Mouse (Mus musculus): ENCODE data around the gene Dgkh. TPM values are rescaled to one million over a fixed set of nuclear protein-coding genes. Genes with fewer than 3 reads are reported as not detected.

The Dgkh gene
- polyA plus RNA-seq, 1 experiment from 2014 or later, result 1.2 TPM

DNA sequence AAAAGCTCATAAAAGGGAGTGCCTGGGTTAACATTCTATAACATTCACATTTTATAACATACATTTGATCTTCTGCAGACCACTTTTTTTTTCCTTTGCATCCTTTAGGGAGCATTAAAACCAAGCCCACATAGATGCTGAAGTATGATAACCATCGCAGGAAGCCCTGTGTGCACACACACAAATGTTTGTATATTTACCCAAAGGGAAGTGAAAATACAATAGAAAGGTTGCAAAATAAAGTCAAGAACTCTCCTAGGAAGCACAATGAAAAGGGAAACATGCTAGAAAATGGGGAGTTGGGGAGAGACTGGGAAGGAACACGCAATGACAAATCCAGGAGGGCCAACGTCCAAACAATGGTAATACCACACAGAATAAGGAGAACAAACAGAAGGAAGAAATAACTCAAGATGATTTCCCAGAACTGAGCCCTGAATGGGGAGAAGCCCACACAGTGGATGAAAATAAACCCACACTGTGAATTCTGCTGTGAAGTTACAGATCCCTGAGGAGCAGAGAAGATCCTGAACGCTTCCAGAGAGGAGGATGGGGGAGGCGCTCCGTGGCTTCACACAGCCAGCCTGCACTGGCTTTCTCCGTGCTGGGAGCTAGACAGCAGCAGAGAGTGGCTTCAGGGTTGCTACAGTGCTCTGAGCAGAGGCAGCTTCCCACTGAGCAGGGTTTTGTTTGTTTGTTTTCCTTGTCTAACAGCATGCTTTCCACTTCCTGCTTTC is 54.6 kb downstream of the Dgkh start:
- DNase-seq (ENCODE audit: low spot score) (no peak), ATAC-seq (replicated peaks; ENCODE audit: low FRiP score) (no peak)
- no peak overlapping the region for H3K4me3 ChIP-seq (ENCODE audit: low read depth, low read length)
- no peaks in the 10 kb centered on the region for H3K27me3 ChIP-seq (replicated peaks; ENCODE audit: control insufficient read depth, insufficient read depth, low read length)
- WGBS, result 28% methylated on average over 7 of the region's 7 CpGs
- H3K4me1 ChIP-seq (replicated peaks; ENCODE audit: control insufficient read depth, insufficient read depth, low read length), result no peaks in the 10 kb centered on the region
- no peaks in the 10 kb centered on the region for H3K36me3 ChIP-seq (ENCODE audit: control insufficient read depth, insufficient read depth, low read length)
- H3K9ac ChIP-seq (ENCODE audit: low read depth, low read length), result no peak overlapping the region
- no peak overlapping the region for H3K27ac ChIP-seq (ENCODE audit: low read depth, low read length)
- no peaks in the 10 kb centered on the region for H3K9me3 ChIP-seq (ENCODE audit: control insufficient read depth, low read length)
- 0 out of 2 replicates have a peak overlapping the region, but pooled peaks have one; percentile 5 for H3K4me2 ChIP-seq

DNA sequence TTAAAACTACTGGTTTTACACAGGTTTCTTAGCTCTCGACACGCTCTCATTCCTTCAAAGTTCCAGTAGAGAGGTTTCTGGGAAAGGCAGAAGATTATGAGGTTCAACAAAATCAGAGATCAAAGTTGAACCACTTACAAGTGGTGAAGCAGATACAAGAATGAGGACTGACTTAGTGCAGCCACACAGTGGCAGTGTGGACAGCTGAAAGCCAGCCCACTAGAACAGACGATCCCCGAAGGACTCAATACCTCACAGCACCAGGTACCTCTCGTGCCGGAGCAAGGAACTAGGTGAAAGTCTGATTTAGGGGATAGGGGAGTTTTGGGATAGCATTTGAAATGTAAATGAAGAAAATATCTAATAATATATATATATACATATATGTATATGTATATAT is 56.1 kb downstream of the Dgkh start:
- H3K27me3 ChIP-seq (replicated peaks; ENCODE audit: control insufficient read depth, insufficient read depth, low read length), result no peaks in the 10 kb centered on the region
- no peaks in the 10 kb centered on the region for H3K9me3 ChIP-seq (ENCODE audit: control insufficient read depth, low read length)
- H3K4me3 ChIP-seq (ENCODE audit: low read depth, low read length), result no peak overlapping the region
- no peak overlapping the region for H3K27ac ChIP-seq (ENCODE audit: low read depth, low read length)
- H3K9ac ChIP-seq (ENCODE audit: low read depth, low read length), result no peak overlapping the region
- no peak overlapping the region for H3K4me2 ChIP-seq
- DNase-seq (ENCODE audit: low spot score), result no peak
- no peak for ATAC-seq (replicated peaks; ENCODE audit: low FRiP score)
- H3K4me1 ChIP-seq (replicated peaks; ENCODE audit: control insufficient read depth, insufficient read depth, low read length), result no peaks in the 10 kb centered on the region
- no peaks in the 10 kb centered on the region for H3K36me3 ChIP-seq (ENCODE audit: control insufficient read depth, insufficient read depth, low read length)
- 68% methylated on average over 6 of the region's 6 CpGs for WGBS

DNA sequence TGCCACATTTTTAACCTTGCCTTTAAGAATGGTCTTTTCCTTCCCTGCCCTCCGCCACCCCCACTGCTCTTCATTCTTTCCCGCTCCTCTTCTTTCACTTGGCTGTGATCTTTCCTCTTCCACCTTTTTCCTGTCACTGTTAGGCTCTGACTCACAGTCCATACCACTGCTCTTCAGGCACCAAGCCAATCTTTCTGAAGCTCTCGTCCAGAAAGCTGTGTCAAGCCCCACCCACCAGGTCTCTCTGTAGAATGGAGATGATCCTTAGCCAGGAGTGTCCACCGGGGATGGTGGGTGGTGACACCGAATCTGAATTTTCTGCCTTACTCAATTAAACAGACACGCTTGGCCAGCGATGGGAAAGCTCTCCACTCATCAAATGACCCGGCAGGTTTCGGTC is 58.0 kb downstream of the Dgkh start:
- ATAC-seq (replicated peaks; ENCODE audit: low FRiP score) (no peak), DNase-seq (ENCODE audit: low spot score) (no peak)
- no peaks in the 10 kb centered on the region for H3K36me3 ChIP-seq (ENCODE audit: control insufficient read depth, insufficient read depth, low read length)
- H3K9me3 ChIP-seq (ENCODE audit: control insufficient read depth, low read length), result no peaks in the 10 kb centered on the region
- H3K27me3 ChIP-seq (replicated peaks; ENCODE audit: control insufficient read depth, insufficient read depth, low read length), result no peaks in the 10 kb centered on the region
- no peak overlapping the region for H3K4me2 ChIP-seq
- WGBS, result 84% methylated on average over 9 of the region's 9 CpGs
- H3K27ac ChIP-seq (ENCODE audit: low read depth, low read length), result no peak overlapping the region
- H3K4me3 ChIP-seq (ENCODE audit: low read depth, low read length), result no peak overlapping the region
- no peaks in the 10 kb centered on the region for H3K4me1 ChIP-seq (replicated peaks; ENCODE audit: control insufficient read depth, insufficient read depth, low read length)
- no peak overlapping the region for H3K9ac ChIP-seq (ENCODE audit: low read depth, low read length)

DNA sequence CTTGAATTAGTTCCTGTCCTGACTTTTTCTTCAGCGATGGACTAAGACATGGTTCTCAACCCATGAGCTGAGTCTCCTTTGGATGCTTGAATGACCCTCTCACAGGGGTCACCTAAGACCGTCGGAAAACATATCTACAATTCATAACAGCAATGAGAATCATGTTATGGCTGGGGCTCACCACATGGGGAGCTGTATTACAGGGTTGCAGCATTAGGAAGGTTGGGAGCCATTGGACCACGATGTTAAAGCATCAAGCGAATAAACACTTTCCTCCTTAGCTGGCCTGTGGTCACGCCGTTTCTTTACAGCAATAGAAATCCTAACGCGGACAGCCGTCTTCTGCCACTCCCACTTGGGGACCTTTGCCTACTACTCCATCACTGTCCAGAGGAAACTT is 62.6 kb downstream of the Dgkh start:
- 73% methylated on average over 10 of the region's 10 CpGs for WGBS
- Histone ChIP-seq H3K27me3 (replicated peaks; ENCODE audit: control insufficient read depth, insufficient read depth, low read length) (no peaks in the 10 kb centered on the region), H3K36me3 (ENCODE audit: control insufficient read depth, insufficient read depth, low read length) (no peaks in the 10 kb centered on the region), H3K4me1 (replicated peaks; ENCODE audit: control insufficient read depth, insufficient read depth, low read length) (no peaks in the 10 kb centered on the region), H3K4me2 (no peak overlapping the region), H3K9me3 (ENCODE audit: control insufficient read depth, low read length) (no peaks in the 10 kb centered on the region), H3K4me3 (ENCODE audit: low read depth, low read length) (no peak overlapping the region), H3K9ac (ENCODE audit: low read depth, low read length) (no peak overlapping the region), H3K27ac (ENCODE audit: low read depth, low read length) (no peak overlapping the region)
- DNase-seq (ENCODE audit: low spot score) (no peak), ATAC-seq (replicated peaks; ENCODE audit: low FRiP score) (no peak)

DNA sequence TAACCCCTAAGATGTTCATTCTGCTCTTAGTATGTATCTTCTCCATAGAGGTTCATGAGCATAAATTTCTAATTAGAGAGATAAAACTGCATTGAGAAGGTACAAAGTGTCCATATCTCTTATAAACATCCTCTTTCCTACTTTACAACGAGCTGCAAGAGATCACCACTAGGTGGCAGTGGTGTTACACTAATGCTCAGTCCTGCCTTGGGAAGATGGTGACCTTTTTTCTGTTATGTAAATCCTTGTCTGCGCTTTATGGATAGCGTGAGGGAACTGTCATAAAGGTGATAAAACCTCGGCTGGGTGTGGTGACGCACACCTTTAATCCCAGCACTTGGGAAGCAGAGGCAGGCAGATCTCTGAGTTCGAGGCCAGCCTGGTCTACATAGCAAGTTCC is 64.3 kb downstream of the Dgkh start:
- ATAC-seq (replicated peaks; ENCODE audit: low FRiP score) (no peak; the same call in 1 of the 2 replicates), DNase-seq (ENCODE audit: low spot score) (peak; percentile 46)
- Histone ChIP-seq H3K27ac (ENCODE audit: low read depth, low read length) (no peak overlapping the region), H3K4me2 (no peak overlapping the region), H3K9me3 (ENCODE audit: control insufficient read depth, low read length) (no peaks in the 10 kb centered on the region), H3K4me3 (ENCODE audit: low read depth, low read length) (no peak overlapping the region), H3K9ac (ENCODE audit: low read depth, low read length) (no peak overlapping the region), H3K36me3 (ENCODE audit: control insufficient read depth, insufficient read depth, low read length) (no peaks in the 10 kb centered on the region), H3K4me1 (replicated peaks; ENCODE audit: control insufficient read depth, insufficient read depth, low read length) (no peaks in the 10 kb centered on the region), H3K27me3 (replicated peaks; ENCODE audit: control insufficient read depth, insufficient read depth, low read length) (no peaks in the 10 kb centered on the region)
- WGBS, result 24% methylated on average over 6 of the region's 6 CpGs

DNA sequence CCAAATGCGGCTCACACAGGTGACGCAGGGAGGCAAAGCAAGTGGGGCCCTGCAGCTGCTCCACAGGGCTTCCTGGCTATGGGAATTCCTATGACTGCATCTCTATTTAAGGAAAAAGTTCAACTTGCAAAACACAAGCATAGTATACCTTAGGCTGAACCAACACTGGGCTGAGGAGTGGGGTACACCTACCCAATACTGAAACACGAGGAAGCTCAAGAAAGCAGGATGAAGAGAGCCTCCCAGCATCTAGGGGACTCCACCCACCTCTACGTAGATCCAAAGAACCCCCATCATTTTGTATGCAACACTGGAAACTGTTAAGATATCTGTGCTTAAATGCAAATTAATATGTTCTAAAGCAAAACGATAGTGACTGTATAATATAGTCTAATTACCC is 64.8 kb downstream of the Dgkh start:
- Histone ChIP-seq H3K9me3 (ENCODE audit: control insufficient read depth, low read length) (no peaks in the 10 kb centered on the region), H3K27ac (ENCODE audit: low read depth, low read length) (no peak overlapping the region), H3K4me3 (ENCODE audit: low read depth, low read length) (no peak overlapping the region), H3K27me3 (replicated peaks; ENCODE audit: control insufficient read depth, insufficient read depth, low read length) (no peaks in the 10 kb centered on the region), H3K4me2 (no peak overlapping the region), H3K9ac (ENCODE audit: low read depth, low read length) (no peak overlapping the region), H3K4me1 (replicated peaks; ENCODE audit: control insufficient read depth, insufficient read depth, low read length) (no peaks in the 10 kb centered on the region), H3K36me3 (ENCODE audit: control insufficient read depth, insufficient read depth, low read length) (no peaks in the 10 kb centered on the region)
- WGBS, result 61% methylated on average over 5 of the region's 5 CpGs
- ATAC-seq (replicated peaks; ENCODE audit: low FRiP score) (no peak), DNase-seq (ENCODE audit: low spot score) (no peak)

DNA sequence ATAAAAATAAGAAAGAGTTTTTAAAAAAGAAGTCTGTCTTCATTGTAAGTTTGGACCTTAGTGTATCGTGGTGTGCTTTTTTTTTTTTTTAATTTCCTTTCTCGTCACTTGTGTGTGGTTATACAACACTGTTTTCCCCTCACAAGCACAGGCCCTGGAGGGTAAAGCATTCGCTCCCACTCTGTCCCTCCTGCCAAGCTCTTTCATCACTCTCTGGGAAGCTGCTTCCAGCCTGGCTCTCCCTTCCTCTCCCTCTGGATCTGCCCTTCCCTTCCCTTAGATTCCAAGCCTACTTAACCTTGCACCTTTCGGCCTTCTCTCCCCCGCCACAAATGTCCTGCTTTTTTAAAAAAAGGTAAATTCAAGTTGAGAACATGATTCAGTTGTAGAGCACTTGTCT is 69.9 kb downstream of the Dgkh start:
- no peak overlapping the region for H3K9ac ChIP-seq (ENCODE audit: low read depth, low read length)
- ATAC-seq (replicated peaks; ENCODE audit: low FRiP score) (no peak), DNase-seq (ENCODE audit: low spot score) (no peak)
- WGBS, result 89% methylated on average over 5 of the region's 5 CpGs
- H3K9me3 ChIP-seq (ENCODE audit: control insufficient read depth, low read length), result no peaks in the 10 kb centered on the region
- no peak overlapping the region for H3K4me3 ChIP-seq (ENCODE audit: low read depth, low read length)
- no peak overlapping the region for H3K27ac ChIP-seq (ENCODE audit: low read depth, low read length)
- no peak overlapping the region for H3K4me2 ChIP-seq
- no peaks in the 10 kb centered on the region for H3K4me1 ChIP-seq (replicated peaks; ENCODE audit: control insufficient read depth, insufficient read depth, low read length)
- H3K27me3 ChIP-seq (replicated peaks; ENCODE audit: control insufficient read depth, insufficient read depth, low read length), result no peaks in the 10 kb centered on the region
- H3K36me3 ChIP-seq (ENCODE audit: control insufficient read depth, insufficient read depth, low read length), result no peaks in the 10 kb centered on the region

DNA sequence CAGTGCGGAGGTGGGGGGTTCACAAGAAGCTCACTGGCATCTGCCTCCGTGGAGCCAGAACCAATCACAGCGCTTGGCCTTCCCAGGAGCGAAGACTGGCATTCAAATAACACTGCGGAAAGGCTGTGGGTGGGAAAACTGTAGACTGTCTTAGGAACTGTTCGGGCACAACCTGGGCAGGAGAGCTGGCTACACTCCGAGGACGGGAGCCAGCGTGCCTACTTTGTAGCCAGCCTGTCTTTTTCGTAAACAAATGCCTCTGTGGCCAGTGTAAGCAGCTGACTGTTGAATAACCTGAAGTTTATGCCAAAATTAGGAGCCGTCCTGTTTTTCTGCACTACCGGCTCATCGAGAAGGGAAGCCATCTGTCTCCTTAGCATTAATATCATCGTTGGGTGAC is 71.1 kb downstream of the Dgkh start:
- Histone ChIP-seq H3K4me1 (replicated peaks; ENCODE audit: control insufficient read depth, insufficient read depth, low read length) (no peaks in the 10 kb centered on the region), H3K36me3 (ENCODE audit: control insufficient read depth, insufficient read depth, low read length) (no peaks in the 10 kb centered on the region), H3K4me3 (ENCODE audit: low read depth, low read length) (no peak overlapping the region), H3K27me3 (replicated peaks; ENCODE audit: control insufficient read depth, insufficient read depth, low read length) (no peaks in the 10 kb centered on the region), H3K9ac (ENCODE audit: low read depth, low read length) (no peak overlapping the region), H3K9me3 (ENCODE audit: control insufficient read depth, low read length) (no peaks in the 10 kb centered on the region), H3K4me2 (no peak overlapping the region), H3K27ac (ENCODE audit: low read depth, low read length) (no peak overlapping the region)
- 89% methylated on average over 14 of the region's 14 CpGs for WGBS
- no peak for ATAC-seq (replicated peaks; ENCODE audit: low FRiP score)
- DNase-seq (ENCODE audit: low spot score), result no peak

DNA sequence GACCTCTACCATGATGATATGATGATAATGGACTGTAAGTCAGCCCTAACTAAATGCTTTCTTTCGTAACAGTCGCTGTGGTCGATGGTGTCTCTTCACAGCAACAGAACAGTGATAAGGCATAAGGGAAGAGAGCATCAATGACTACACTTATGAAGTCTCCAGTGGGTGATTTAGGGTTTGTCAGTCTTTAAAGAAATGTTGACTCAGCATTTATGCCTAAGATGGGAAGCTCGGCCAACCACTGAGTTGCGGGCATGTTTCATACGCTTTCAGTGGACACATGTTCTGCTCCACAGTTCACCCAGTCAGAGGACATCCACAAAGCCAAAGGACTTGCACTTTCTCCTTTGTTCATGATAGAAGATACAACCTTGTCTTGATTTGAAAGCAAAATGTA is 73.9 kb downstream of the Dgkh start:
- Histone ChIP-seq H3K4me3 (ENCODE audit: low read depth, low read length) (no peak overlapping the region), H3K9ac (ENCODE audit: low read depth, low read length) (no peak overlapping the region), H3K4me1 (replicated peaks; ENCODE audit: control insufficient read depth, insufficient read depth, low read length) (no peaks in the 10 kb centered on the region), H3K9me3 (ENCODE audit: control insufficient read depth, low read length) (no peaks in the 10 kb centered on the region), H3K27ac (ENCODE audit: low read depth, low read length) (no peak overlapping the region), H3K36me3 (ENCODE audit: control insufficient read depth, insufficient read depth, low read length) (no peaks in the 10 kb centered on the region), H3K4me2 (no peak overlapping the region), H3K27me3 (replicated peaks; ENCODE audit: control insufficient read depth, insufficient read depth, low read length) (no peaks in the 10 kb centered on the region)
- 93% methylated on average over 6 of the region's 6 CpGs for WGBS
- ATAC-seq (replicated peaks; ENCODE audit: low FRiP score), result no peak
- no peak for DNase-seq (ENCODE audit: low spot score)
